Mouse (Mus musculus) heart, postnatal 0 days (tissue): ENCODE measurements around the gene Anks1. TPM values are rescaled to one million over a fixed set of nuclear protein-coding genes. Genes with fewer than 3 reads are reported as not detected.
A peak's percentile ranks its signal among the peaks of the same experiment; 100 is the strongest.

Source experiments
- ATAC-seq: fragments of 200-750 bp; cut with Nextera tagmentation; 2 replicates; pipeline ENCODE4 v1.8.0; 2017; ENCODE audit warnings: low read depth, moderate number of reproducible peaks, moderate library complexity; ENCODE audit not compliant: insufficient read depth
- DNase-seq: peaks from one replicate; pipeline ENCODE4 v3.0.0-alpha.2; 2016; ENCODE audit warnings: low spot score
- H3K27ac ChIP-seq: fragments of 300-500 bp; sonication (generic); 2 replicates; pipeline ENCODE4 v1.5.1; 2014; ENCODE audit warnings: low read depth, mild to moderate bottlenecking
- H3K27me3 ChIP-seq: fragments of 300-500 bp; sonication (generic); 2 replicates; pipeline ENCODE4 v1.6.1; 2014; ENCODE audit warnings: low read length, mixed read lengths; ENCODE audit not compliant: control insufficient read depth, insufficient read depth
- H3K36me3 ChIP-seq: fragments of 300-500 bp; sonication (generic); replicated peaks from 2 replicates; pipeline ENCODE4 v1.6.1; 2014; ENCODE audit warnings: low read length, mixed read lengths; ENCODE audit not compliant: control insufficient read depth, insufficient read depth
- H3K4me1 ChIP-seq: fragments of 300-500 bp; sonication (generic); 2 replicates; pipeline ENCODE4 v1.6.1; 2014; ENCODE audit warnings: antibody characterized with exemption; ENCODE audit not compliant: control insufficient read depth, insufficient read depth
- H3K4me2 ChIP-seq: fragments of 300-500 bp; sonication (generic); 2 replicates; pipeline ENCODE4 v1.6.1; 2014; ENCODE audit warnings: low read depth, mild to moderate bottlenecking, low read length, moderate library complexity
- H3K4me3 ChIP-seq: fragments of 300-500 bp; sonication (generic); 2 replicates; pipeline ENCODE4 v1.5.1; 2014; ENCODE audit warnings: low read depth, low read length
- H3K9ac ChIP-seq: fragments of 300-500 bp; sonication (generic); replicated peaks from 2 replicates; pipeline ENCODE4 v1.6.1; 2014; ENCODE audit warnings: low read depth, low read length, mixed read lengths
- H3K9me3 ChIP-seq: fragments of 300-500 bp; sonication (generic); replicated peaks from 2 replicates; pipeline ENCODE4 v1.6.1; 2016; ENCODE audit warnings: low read length; ENCODE audit not compliant: control insufficient read depth
- CTCF ChIP-seq: IDR thresholded peaks from 2 replicates; pipeline ENCODE4 v1.5.1; 2016; ENCODE audit warnings: antibody characterized with exemption, control low read depth, low read depth
- EP300 ChIP-seq: IDR thresholded peaks from 2 replicates; pipeline ENCODE4 v1.6.1; 2016; ENCODE audit warnings: antibody characterized with exemption, low read depth
- WGBS: fragments of 180-500 bp; shearing (Covaris S2); extraction: QIAGEN DNeasy Blood & Tissue Kit; methylation state at CpG from one replicate; pipeline ENCODE4 v1.1.7; 2014; 5-methylcytosine and 5-hydroxymethylcytosine counted together
- polyA plus RNA-seq: library from polyadenylated mRNA; unstranded; fragments of >200 nt; fragmentation: Nextera tagmentation; extraction: Ambion mirVana; gene quantifications from 2 replicates; pipeline ENCODE4 v1.2.1, GENCODE M21; 2015
- total RNA-seq: library from RNA; depleted of rRNA; stranded (reverse); fragments of >200 nt; gene quantifications from 2 replicates; pipeline ENCODE4 v1.2.3, GENCODE M21; 2014; ENCODE audit warnings: low replicate concordance

Anks1 gene
- total and polyA plus RNA-seq, 2 experiments from 2014 or later: 11.0 to 55.4 TPM

DNA sequence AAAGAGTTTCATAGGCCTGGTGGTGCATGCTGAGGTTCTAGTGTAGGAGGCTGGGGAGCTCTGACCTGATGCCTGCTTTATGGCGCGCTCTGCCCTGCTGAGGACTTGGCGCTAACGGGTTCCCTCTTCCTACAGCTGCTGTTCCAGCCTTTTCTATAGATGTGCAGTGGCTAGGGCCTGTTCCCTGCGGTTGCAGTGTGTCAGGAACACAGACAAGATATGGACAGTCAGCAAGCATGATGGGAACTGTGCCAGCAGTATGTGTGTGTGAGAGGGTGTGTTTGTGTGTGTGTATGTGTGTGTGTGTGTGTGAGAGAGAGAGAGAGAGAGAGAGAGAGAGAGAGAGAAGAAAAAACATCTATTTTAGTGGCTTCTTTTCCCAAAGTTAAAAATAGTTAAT is 29.9 kb downstream of the Anks1 start:
- Histone ChIP-seq H3K4me3 (no peak overlapping the region), H3K4me1 (peaks cover 50% of the 10 kb centered on the region), H3K9ac (peak overlapping the region; percentile 26; the same call in 1 of the 2 replicates), H3K36me3 (no peaks in the 10 kb centered on the region), H3K9me3 (no peaks in the 10 kb centered on the region), H3K4me2 (no peak overlapping the region), H3K27me3 (no peaks in the 10 kb centered on the region), H3K27ac (peak overlapping the region; percentile 77)
- WGBS: 45% methylated on average over 5 of the region's 5 CpGs
- DNase-seq (no peak), ATAC-seq (no peak)
- TF ChIP-seq CTCF (no peak), EP300 (no peak)

DNA sequence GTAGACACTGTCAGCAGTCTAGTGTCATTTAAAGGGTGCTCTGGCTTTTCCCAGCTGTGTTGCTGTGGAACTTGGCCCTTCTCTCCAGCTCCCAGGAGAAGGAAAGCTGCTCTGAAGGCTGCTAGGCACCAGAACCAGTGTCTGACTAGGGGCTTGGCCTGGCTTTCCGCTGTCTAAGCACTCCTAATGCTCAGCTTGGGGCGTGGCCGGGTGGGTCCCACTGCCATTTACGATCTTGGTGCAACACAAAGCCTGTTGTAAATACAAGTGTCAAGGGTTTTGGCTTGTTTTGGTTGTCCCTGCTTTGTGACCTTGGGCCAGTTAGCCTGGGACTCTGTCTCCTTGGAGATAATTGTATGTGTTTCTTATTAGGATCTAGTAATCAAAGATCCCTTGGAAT is 31.2 kb downstream of the Anks1 start:
- Histone ChIP-seq H3K27me3 (no peaks in the 10 kb centered on the region), H3K27ac (peak overlapping the region; percentile 63), H3K4me2 (no peak overlapping the region), H3K4me3 (no peak overlapping the region), H3K9me3 (no peaks in the 10 kb centered on the region), H3K4me1 (peaks cover 51% of the 10 kb centered on the region), H3K36me3 (no peaks in the 10 kb centered on the region), H3K9ac (no peak overlapping the region)
- no peak for TF ChIP-seq EP300
- no peak for TF ChIP-seq CTCF
- DNase-seq (no peak), ATAC-seq (no peak)
- 82% methylated on average over 4 of the region's 4 CpGs for WGBS

DNA sequence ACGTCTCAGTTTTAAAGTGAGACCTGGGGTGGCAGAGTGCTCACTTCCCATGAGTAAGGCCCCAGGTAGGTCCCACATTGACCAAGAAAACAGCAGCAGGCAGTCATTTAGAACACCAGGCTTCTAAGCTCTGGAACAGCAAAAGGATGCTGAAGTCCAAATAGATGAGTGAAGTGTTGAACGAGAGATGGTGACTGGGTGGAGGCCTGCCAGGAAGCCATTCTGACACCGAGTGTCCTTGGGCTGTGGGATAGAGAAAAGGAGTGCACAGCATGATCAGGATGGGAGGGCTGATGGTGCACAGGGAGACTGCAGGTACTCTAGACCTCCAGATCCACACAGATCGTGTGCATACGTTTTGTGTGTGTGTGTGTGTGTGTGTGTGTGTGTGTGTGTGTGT is 32.1 kb downstream of the Anks1 start:
- Histone ChIP-seq H3K4me3 (no peak overlapping the region), H3K9ac (no peak overlapping the region), H3K4me2 (no peak overlapping the region), H3K36me3 (no peaks in the 10 kb centered on the region), H3K27ac (peak overlapping the region; percentile 63; the same call in 1 of the 2 replicates), H3K27me3 (no peaks in the 10 kb centered on the region), H3K9me3 (no peaks in the 10 kb centered on the region), H3K4me1 (peaks cover 58% of the 10 kb centered on the region)
- 56% methylated on average over 5 of the region's 5 CpGs for WGBS
- no peak for ATAC-seq
- no peak for DNase-seq
- TF ChIP-seq CTCF: no peak
- TF ChIP-seq EP300: no peak

DNA sequence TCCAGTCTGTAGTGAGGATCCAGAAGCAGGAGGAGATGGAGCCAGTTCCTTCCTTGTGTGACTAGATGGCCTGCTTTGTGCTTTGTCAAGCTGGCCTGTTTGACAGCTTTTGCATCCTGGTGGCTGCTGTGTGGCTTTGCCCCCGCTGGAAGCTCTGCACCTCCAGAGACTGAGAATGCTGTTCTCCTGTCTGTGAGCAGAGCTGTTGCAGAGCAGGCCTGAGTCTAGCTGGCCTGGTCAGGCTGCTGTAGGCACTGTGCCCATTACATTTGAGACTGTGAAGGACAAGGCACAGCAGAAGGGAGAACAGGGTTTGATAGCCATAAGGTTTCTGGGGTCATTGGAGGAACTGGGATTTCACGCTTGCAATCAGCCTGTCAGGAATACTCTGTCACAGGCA is 32.6 kb downstream of the Anks1 start:
- Histone ChIP-seq H3K9me3 (no peaks in the 10 kb centered on the region), H3K4me1 (peaks cover 62% of the 10 kb centered on the region), H3K36me3 (no peaks in the 10 kb centered on the region), H3K4me2 (no peak overlapping the region), H3K9ac (no peak overlapping the region), H3K4me3 (no peak overlapping the region), H3K27ac (no peak overlapping the region), H3K27me3 (no peaks in the 10 kb centered on the region)
- ATAC-seq: no peak
- DNase-seq: no peak
- no peak for TF ChIP-seq CTCF
- TF ChIP-seq EP300: no peak
- WGBS: 63% methylated on average over 2 of the region's 2 CpGs

DNA sequence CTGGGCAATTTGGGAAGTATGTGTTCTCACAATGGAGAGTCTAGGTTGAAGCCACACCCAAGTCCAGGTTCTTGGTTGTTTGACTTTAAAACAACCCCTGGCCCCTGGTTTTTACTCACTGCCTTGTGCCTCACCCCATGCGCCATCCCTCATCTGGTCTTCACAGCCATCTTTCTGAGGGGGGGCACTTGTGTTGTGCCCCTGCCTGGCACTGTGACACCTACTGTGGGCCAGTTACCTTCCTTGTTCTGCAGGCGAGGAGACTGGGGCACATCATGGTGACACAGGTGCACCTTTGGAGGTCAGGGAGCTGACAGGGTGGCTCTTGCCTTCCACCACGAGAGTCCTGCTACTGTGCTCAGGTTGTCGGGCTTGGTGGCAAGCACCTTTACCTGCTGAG is 33.0 kb downstream of the Anks1 start:
- Histone ChIP-seq H3K27ac (no peak overlapping the region), H3K4me1 (peaks cover 59% of the 10 kb centered on the region), H3K9ac (no peak overlapping the region), H3K27me3 (no peaks in the 10 kb centered on the region), H3K9me3 (no peaks in the 10 kb centered on the region), H3K36me3 (no peaks in the 10 kb centered on the region), H3K4me3 (no peak overlapping the region), H3K4me2 (no peak overlapping the region)
- TF ChIP-seq CTCF: no peak
- TF ChIP-seq EP300: no peak
- WGBS: 87% methylated on average over 4 of the region's 4 CpGs
- ATAC-seq (no peak), DNase-seq (no peak)

DNA sequence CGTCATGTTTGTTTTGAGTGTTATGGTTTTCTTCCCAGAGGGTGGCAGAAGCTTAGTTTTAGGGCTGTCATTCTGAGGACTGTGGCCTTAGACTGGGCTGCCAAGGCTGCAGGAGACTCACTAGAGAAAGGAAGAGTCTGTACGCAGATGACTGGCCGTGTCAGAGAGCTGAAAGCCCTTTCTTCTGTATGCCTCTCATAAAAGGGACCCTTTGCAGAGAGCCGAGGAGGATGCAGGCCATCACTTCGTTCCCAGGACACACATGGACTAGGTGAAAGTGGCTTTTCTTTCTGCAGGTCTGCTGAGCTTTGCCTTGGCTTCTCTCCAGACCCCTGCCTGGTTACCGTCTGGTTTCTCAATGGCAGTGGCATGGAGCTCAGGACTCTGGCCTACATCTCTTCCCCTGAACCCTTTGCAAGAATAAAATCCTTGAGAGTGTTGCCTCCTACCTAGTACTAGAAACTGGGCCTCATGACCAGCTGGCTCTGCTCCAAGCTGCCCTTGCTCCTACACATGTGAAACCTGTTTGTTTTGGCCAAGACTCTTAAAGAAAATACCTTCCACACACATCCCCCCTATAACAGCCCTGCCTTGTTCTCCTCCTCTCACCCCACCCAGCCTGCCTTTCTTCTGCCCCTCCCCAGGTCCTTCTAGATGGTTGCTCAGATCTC is 36.6 kb downstream of the Anks1 start:
- ATAC-seq (0 out of 2 replicates have a peak, but pooled peaks have one; percentile 12), DNase-seq (no peak)
- H3K36me3 ChIP-seq: no peaks in the 10 kb centered on the region
- WGBS: 38% methylated on average over 6 of the region's 6 CpGs
- no peak overlapping the region for H3K4me2 ChIP-seq
- H3K27me3 ChIP-seq: no peaks in the 10 kb centered on the region
- peak overlapping the region; percentile 7; the same call in 1 of the 2 replicates for H3K27ac ChIP-seq
- no peak for TF ChIP-seq EP300
- TF ChIP-seq CTCF: no peak
- peaks cover 23% of the 10 kb centered on the region for H3K4me1 ChIP-seq
- no peak overlapping the region for H3K9ac ChIP-seq
- no peaks in the 10 kb centered on the region for H3K9me3 ChIP-seq
- H3K4me3 ChIP-seq: no peak overlapping the region
